Mouse (Mus musculus) ovary, adult 18-20 months (tissue): ENCODE measurements around the gene Vps37c.

ENCODE experiments used
- DNase-seq: peaks from one replicate; pipeline ENCODE4 v3.0.0; 2022; ENCODE audit warnings: low spot score, mixed read lengths

Vps37c gene

DNA sequence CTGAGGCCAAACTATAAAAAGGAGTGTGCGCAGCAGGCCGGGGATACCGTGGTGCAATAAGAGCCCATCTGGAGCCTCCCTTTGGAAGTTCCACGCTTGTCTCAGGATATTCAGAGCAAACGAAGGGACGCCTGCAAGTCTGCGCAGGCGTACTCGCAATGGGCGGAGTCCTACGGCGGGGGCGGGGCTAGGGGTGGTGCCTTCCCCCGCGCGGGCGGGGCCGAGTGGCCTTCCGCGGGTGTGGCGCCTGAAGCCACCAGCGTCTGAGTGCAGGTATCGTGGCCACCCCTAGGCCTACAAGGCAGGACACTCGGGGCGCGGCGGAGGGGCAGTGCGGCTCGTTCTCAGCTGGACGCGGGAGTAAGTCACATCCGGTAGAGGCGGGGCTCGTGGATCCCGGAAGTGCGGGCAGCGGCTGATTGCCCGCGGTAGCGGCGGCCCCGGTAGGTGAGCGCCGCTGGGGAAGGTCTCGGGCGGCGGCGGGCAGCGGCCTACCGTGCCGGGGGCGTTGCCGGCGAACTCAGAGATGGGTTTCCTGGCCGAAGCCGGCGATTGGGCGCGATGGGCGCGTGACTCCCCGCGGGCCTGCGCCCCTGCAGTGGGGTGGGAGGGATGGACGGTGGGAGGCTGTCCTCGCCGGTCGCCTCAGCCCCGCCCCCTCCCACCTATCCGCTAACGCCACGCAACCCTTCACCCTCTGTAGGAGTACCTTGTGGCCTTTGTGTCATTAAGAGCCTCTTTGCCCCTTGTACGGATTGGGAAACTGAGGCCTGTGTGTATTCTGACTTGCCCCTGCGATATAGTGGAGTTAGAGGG lies at the start of gene Vps37c:
Vps37c (plus strand) TSS at position 199 of the 816 bp plus-strand sequence.
- DNase-seq: peak; percentile 87

DNA sequence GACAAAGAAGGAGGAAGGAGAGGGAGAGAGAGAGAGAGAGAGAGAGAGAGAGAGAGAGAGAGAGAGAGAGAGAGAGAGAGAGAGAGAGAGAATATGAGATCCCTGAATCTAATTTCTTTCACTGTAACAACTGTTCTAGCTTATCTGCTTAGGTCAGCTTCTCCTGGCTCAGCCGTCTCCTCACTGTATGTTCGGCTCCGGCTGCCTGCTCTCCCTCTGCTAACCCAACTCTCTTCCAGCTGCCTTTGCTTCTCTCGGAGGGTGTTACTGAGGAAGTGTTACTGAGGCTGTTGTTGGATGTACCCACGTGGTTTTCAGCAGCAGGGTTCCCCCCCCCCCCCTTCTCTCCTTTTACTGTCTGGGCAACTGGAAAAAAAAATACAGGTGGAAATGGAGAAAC lies 48.5 kb upstream of the Vps37c start:
- DNase-seq: no peak

- no peak for DNase-seq
Measured at GRCm38 (mm10) chr19:10640589-10641378, 47.8 kb upstream of the Vps37c start.

DNA sequence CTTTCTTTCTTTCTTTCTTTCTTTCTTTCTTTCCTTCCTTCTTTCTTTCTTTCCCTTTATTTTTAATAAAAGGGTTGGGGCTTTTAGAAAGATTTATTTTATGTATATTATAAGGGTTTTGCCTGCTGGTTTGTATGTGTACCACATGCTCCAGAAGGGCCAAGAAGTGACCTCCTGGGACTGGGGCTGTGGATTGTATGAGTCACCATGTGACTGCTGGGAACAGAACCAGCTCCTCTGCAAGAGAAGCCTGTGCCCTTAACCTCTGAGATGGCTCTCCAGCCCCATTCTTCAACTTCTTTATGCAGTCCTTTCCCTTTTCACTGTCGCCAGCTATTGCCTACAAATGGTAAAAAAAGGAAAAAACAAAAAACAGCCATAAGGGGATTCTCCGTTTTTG lies 42.9 kb upstream of the Vps37c start:
- DNase-seq: no peak

DNA sequence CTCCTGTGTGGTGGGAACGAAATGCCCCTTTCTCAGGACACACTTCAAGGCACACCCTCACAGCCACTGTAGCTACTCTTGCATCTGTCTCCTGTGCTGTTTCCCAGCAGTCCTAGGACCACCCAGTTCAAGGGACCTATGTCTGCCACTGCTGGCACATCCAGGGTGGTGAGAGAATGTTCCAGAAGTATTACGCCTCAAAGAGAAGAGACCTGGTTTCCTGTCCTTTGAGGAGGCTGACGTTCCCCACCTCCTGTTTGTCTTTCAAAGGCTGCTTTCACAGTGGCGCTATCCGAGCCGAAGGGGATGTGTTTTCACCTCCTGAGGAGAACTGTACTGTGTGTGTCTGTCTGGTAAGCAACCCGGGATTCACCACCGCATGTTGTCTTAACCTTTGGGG lies 40.4 kb upstream of the Vps37c start:
- DNase-seq: no peak

- DNase-seq: no peak
Measured at GRCm38 (mm10) chr19:10656058-10656457, 32.5 kb upstream of the Vps37c start.

GRCm38 (mm10) chr19:10657742-10658141 lies 30.8 kb upstream of the Vps37c start:
- no peak for DNase-seq

- DNase-seq: no peak
Measured at GRCm38 (mm10) chr19:10658406-10658805, 30.1 kb upstream of the Vps37c start.

- no peak for DNase-seq
Measured at GRCm38 (mm10) chr19:10661373-10661772, 27.2 kb upstream of the Vps37c start.

DNA sequence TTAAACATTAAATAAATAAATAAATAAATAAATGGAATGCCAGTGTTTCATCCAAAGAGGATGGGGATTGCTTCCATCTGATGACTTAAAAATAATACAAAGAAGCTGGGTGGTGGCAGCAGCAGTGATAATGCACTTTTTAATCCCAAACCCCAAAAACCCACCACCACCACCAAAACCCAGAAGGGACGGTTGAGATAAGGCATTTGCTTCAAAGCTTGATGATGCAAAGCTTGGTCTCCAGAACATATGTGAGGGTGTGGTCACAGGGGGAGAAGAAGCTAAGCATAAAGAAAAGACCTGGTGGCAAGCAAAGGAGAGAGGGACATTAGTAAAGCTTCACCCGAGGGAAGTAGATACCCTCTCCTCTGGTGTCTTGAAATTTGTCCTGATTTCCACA lies 26.6 kb upstream of the Vps37c start:
- no peak for DNase-seq

- no peak for DNase-seq
Measured at GRCm38 (mm10) chr19:10662665-10663064, 25.9 kb upstream of the Vps37c start.

DNA sequence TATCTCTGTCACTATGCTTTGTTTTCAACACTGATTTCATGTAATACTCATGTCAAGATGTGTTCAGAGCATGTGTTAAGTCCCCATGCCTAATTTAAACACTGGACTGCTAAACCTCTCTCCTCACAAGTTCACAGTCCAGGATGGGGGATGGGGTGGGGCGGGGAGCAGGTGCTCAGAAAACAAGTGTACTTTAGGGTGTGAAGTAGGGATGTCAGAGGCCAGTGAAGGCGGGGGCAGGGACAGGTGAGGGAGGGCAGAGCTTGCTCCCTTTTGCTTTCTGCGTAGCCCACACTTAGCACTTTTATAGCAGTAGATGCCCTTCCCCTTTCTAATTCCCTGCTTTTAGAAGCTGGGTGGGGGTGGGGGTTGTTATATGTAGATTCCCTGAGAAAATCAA lies 23.4 kb upstream of the Vps37c start:
- no peak for DNase-seq

DNA sequence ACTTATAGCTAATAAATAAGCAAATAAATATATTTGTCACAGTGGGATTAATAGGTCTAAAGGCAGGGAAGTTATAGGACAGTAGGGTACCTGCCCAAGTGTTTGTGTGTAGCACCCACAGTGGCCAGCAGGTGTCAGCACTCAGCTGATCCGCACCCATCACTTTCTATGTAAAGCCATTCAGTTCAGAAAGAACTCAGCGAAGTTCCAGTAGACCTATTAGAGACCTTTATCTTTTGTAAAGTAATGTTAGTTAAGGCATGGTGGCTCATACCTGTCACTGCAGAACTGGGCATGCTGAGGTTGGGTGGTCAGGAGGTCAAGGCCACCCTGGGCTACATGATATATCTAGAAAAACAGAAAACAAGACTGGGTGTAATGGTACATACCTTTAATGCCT lies 23.0 kb upstream of the Vps37c start:
- no peak for DNase-seq

GRCm38 (mm10) chr19:10671319-10671718 lies 17.2 kb upstream of the Vps37c start:
- DNase-seq: no peak

GRCm38 (mm10) chr19:10671854-10672417 lies 16.6 kb upstream of the Vps37c start:
- no peak for DNase-seq

DNA sequence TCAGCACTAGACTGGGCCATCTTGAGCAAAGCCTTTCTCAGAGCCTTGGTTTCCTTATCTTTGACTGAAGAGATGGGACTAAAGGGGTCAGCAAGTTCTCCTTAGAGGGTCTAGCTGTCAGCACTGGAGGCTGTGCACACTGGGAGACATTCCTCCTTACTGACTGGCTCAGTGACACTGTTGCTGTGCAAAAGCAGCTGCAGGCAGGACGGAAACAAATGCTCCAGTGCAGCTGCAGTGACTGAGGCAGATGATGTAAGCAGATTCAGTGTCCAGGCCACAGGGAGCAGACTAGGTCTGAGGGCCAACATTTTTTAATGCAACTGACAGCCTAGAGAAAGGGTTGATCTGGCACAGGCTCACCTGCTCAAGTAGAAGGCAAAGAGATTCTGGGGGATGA lies 15.3 kb upstream of the Vps37c start:
- no peak for DNase-seq

DNA sequence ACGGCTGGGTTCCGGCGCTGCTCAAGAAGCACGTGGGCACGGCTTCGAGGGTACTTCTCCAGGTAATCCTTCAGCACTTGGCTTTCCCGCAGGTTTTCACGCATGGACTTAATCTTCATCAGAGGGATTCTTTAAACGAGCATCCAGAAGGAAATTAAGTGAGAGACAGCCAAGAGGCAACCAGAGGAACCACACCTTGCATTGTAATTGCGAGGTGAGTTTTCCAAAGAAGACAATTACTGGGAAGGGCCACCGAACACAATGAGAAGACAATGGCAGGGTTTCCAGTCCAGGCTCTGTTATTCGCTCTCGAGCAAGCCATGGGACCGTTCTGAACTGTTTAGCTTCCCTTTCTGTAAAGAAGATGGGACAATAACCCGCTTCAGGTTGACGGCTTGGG lies 11.9 kb upstream of the Vps37c start:
- DNase-seq: no peak

DNA sequence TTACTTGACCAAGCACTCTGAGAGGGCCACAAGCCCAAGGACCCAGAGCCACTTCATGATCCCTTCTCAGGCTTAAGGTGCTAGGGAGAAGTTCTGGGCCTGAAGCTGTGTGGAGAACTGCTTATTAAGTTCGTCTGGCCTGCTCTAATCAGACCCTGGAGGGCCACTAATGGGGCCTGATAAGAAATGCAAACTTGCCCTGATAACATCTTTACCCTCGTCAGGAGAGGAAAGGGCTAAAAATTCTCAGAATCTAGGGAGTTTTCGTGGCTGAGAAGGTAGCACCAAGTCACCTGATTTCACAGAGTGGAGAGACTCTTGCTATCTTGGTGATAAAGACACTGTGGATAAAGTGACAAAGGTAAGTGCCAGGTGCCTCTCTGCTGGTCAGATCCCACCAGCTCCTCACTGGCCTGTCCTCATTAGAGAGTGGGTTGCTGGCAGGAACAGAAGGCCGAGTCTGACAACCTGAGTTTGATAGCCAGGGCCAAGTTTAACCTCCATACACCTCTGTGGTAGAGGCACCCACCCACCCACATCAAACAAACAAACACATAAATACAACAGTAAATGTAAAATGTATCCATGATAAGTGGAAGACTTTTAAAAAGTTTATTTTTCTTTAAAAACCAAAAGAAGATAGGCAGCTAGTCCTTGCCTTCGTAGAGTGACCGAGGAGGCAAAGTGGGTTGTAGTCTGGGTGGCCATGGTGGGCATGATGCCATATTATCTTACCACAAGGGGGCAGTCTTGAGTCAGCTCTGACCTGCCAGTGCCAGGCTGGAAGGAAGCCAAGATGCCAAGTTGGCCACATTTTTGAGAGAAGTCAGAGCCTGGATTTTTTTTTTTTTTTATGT lies 10.4 kb upstream of the Vps37c start, which contains the start of gene Pga5:
Pga5 (minus strand) TSS at position 157 of the 857 bp plus-strand sequence.
- peak; percentile 52 for DNase-seq

DNA sequence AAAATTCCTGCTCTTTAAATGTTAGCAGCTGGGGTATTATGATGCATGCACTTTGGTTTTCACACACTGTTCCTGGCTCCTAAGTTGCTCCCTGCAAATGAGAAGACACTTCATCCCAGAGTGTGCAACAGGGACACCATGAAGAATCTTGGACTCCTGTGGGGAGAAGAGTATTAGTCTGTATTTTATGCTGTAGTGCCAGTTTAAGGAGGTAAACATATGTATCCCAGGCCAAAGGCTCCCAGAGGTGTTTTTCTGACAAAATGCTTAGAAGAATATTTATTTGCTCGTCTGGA lies 9.8 kb upstream of the Vps37c start:
- no peak for DNase-seq

GRCm38 (mm10) chr19:10681571-10681970 lies 7.0 kb upstream of the Vps37c start:
- no peak for DNase-seq

DNA sequence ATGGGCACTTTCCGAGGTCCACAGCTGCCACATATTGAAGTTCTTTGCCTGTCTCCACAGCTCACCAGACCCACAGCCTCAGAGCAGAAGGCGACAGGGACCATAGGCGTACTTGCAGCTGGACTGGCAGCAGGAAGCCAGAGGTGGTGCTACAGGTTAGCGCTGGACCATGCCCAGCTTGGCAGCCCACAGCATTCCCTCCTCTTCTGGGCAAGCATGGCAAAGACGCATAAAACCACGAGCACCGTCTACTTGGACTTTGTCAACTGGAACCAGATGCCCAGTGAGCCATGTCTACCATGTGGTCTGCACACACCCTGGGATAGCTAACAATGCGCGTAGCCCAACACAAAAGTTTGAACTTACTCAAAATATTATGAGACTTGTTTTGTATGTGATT lies 3.5 kb upstream of the Vps37c start:
- no peak for DNase-seq

GRCm38 (mm10) chr19:10685727-10686126 lies 2.8 kb upstream of the Vps37c start:
- DNase-seq: no peak
